ENCODE assay signal across 15 mouse cellular contexts in the genomic region with DNA sequence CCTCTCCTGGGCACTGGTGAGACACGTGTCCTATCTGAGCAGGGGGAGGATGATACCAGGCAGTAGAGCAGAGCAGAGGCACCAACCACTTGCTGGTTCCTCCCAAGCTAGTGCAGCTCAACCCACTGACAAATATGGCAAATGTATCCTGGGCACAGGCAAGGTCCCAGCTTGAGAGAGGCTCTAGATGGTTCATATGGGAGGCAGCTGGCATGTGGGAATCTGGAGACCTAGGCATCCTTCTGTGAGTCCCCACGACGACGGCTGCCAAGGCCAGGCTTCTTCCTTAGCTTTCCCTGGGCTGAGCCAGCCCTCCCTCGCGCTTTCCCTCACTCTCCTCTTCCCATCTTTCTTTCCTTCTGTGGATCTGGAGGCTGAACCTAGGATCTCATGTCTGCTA.
"Had no signal": no experiment of that assay in that cellular context is flagged by ENCODE, and none has a peak within 500 bp of the region (broad histone marks: within the 10 kb centered on the region; RNA-seq: fewer than 3 reads in every experiment).

No protein-coding gene starts in this region.

- H3K27ac ChIP-seq: kidney, embryonic 15.5 days; limb, embryonic 10.5 days; liver, embryonic 15.5 days; midbrain, embryonic 15.5 days; neural tube, embryonic 13.5 days; stomach, embryonic 15.5 days had no signal

- H3K4me3 ChIP-seq: kidney, embryonic 15.5 days; limb, embryonic 10.5 days; liver, embryonic 15.5 days; midbrain, embryonic 15.5 days; neural tube, embryonic 13.5 days; stomach, embryonic 15.5 days had no signal

- H3K9ac ChIP-seq: kidney, embryonic 15.5 days; liver, embryonic 15.5 days; midbrain, embryonic 15.5 days; neural tube, embryonic 13.5 days; stomach, embryonic 15.5 days had no signal

- H3K36me3 ChIP-seq: midbrain, embryonic 15.5 days; stomach, embryonic 15.5 days had no signal

- H3K4me2 ChIP-seq: kidney, embryonic 15.5 days; liver, embryonic 11.5 days; liver, embryonic 15.5 days; midbrain, embryonic 11.5 days; midbrain, embryonic 15.5 days; neural tube, embryonic 13.5 days; stomach, embryonic 15.5 days had no signal

- ATAC-seq: inflammation-experienced regulatory T-cells, adult 6 months; lung, postnatal 0 days; midbrain, embryonic 15.5 days had no signal

- DNase-seq: kidney, adult 2 months; lung, adult 2 months; lung, postnatal 36 days; retina, postnatal 1 day; thymus, postnatal 4 days had no signal

- H3K9me3 ChIP-seq: kidney, embryonic 15.5 days; limb, embryonic 10.5 days; liver, embryonic 15.5 days; midbrain, embryonic 15.5 days; neural tube, embryonic 13.5 days; stomach, embryonic 15.5 days had no signal

- H3K27me3 ChIP-seq: kidney, embryonic 15.5 days; liver, embryonic 15.5 days; midbrain, embryonic 15.5 days; neural tube, embryonic 13.5 days; stomach, embryonic 15.5 days had no signal
